Mouse (Mus musculus) macrophage (primary cell): ENCODE measurements around the gene Bsdc1. TPM values are rescaled to one million over a fixed set of nuclear protein-coding genes. Genes with fewer than 3 reads are reported as not detected.

Experiments used
- H3K27ac ChIP-seq: fragments of 350-480 bp; formaldehyde crosslinking; 2 replicates; pipeline ENCODE4 v1.9.0; 2021
- H3K36me3 ChIP-seq: fragments of 350-480 bp; formaldehyde crosslinking; 2 replicates; pipeline ENCODE4 v1.9.0; 2021; ENCODE audit errors: inconsistent target
- H3K4me3 ChIP-seq: fragments of 350-480 bp; formaldehyde crosslinking; 2 replicates; pipeline ENCODE4 v1.9.0; 2021; ENCODE audit errors: inconsistent target
- H3K79me2 ChIP-seq: fragments of 350-480 bp; formaldehyde crosslinking; 2 replicates; pipeline ENCODE4 v1.9.0; 2021; ENCODE audit errors: inconsistent target
- WGBS: methylation state at CpG from one replicate; pipeline ENCODE4 v1.1.7; 2026; ENCODE audit warnings: inconsistent platforms; ENCODE audit not compliant: missing documents; 5-methylcytosine and 5-hydroxymethylcytosine counted together
- polyA plus RNA-seq: library from polyadenylated mRNA; stranded (reverse); fragments of 250-400 nt; gene quantifications from 3 replicates; pipeline ENCODE4 v1.2.4, GENCODE M21; 2018; ENCODE audit warnings: inconsistent platforms

Gene Bsdc1
- polyA plus RNA-seq, 1 experiment from 2014 or later: 25.7 TPM

GRCm38 (mm10) chr4:129500017-129500416 is 38.6 kb downstream of the Bsdc1 start:
- no peaks in the 10 kb centered on the region for H3K79me2 ChIP-seq
- 83% methylated on average over 8 of the region's 8 CpGs for WGBS
- peak overlapping the region; percentile 62 for H3K27ac ChIP-seq
- no peaks in the 10 kb centered on the region for H3K36me3 ChIP-seq
- peak overlapping the region; percentile 31; the same call in 1 of the 2 replicates for H3K4me3 ChIP-seq

DNA sequence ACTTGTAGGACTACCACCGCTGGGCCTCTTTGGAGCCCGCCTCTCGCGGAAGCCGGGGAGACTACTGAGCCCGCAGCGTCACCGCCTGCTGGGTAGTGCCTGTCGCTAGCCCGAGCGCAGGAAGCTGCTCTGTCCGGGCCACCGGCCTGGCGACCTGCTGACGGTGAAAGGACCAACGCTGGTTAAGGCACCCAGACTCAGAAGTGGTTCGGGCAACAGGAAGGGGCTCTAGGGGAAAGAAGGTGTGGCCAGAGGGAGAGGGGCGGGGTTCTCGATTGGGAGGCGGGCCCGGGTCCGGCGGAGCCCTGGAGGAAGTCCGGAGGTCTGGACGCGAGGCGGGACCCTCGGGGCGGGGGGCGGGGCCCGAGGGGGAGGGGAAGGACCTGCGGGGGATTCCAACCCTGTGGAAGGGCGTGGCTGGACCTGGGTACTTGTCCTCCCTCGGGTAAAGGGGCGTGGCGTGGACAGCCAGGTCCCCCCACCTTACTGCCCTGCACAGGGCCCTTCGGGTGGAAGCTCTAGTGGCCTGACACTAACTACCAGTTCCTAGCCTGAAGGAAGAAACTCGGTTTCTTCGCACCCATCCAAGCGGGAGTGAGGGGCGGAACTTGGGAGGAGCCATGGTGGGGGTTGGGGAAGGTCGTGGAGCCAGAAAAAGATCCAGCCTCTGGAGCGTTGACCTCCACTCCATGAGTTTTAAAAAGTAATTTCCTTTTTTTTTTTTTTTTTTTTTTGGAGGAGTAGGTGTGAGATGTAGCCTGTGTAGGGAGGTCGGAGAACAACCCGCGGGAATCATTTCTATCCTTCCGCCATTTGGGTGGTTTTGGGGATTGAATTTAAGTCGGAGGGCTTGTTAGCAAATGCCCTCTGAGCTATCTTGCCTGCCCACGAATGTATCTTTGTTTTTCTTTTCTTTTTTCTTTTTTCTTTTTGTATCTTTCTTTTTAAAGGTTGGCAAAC is 39.5 kb downstream of the Bsdc1 start:
- no peaks in the 10 kb centered on the region for H3K79me2 ChIP-seq
- H3K27ac ChIP-seq: peak overlapping the region; percentile 62
- peak overlapping the region; percentile 31 for H3K4me3 ChIP-seq
- WGBS: 5% methylated on average over 47 of the region's 49 CpGs
- no peaks in the 10 kb centered on the region for H3K36me3 ChIP-seq

DNA sequence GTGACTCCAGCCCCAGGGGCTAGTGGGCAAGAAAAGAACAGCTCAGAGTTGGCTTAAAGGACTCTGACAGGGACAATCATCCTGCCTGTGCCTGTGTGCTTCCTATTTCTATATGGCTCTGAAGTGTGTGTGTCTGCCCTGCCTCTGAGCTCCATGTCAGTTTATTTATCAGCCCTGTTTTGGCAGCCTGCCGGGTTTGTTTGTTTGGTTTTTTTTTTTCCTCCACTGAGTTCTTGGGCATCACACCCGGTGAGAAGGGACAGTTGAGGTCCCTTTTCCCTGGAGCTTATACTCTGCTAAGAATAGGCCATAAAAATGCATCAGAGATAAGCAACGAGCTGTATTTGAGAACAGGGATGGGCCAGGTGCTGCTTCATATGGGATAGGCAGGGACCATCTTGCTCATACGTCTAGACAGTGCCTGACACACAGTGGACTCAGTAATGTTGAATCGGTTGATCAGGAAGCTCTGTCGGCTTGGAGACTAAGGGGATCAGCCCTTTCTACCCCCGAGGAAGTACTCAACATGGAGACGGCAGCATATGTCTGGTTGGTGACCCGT is 41.0 kb downstream of the Bsdc1 start:
- no peak overlapping the region for H3K27ac ChIP-seq
- no peak overlapping the region for H3K4me3 ChIP-seq
- no peaks in the 10 kb centered on the region for H3K36me3 ChIP-seq
- 66% methylated on average over 9 of the region's 9 CpGs for WGBS
- no peaks in the 10 kb centered on the region for H3K79me2 ChIP-seq

DNA sequence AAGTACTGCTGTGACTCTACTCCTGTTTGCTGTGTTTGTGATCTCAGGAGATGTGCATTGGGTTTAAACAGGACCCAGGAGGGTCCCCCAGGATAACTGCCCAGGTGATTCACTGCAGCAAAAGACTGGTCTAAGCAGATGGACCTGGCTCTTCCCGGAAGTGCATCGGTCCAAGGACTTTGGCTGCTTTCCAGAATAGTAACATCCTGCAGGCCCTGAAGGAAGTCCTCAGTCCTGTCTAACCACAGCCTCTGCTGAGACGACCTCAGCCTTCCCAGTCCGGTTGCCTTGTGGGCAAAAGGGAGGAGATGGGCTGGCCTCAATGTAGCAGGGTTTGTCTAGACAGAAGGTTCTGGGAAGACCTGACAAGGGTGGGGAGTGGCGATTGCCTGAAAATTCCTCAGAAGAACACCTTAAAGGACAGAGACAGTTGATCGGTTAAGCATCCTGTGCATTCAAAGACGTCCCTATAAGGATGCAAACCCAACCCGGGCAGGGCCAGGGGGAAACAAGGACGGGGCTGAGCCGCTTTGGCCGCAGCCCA is 41.6 kb downstream of the Bsdc1 start:
- 59% methylated on average over 11 of the region's 11 CpGs for WGBS
- H3K36me3 ChIP-seq: no peaks in the 10 kb centered on the region
- no peaks in the 10 kb centered on the region for H3K79me2 ChIP-seq
- no peak overlapping the region for H3K4me3 ChIP-seq
- no peak overlapping the region for H3K27ac ChIP-seq

DNA sequence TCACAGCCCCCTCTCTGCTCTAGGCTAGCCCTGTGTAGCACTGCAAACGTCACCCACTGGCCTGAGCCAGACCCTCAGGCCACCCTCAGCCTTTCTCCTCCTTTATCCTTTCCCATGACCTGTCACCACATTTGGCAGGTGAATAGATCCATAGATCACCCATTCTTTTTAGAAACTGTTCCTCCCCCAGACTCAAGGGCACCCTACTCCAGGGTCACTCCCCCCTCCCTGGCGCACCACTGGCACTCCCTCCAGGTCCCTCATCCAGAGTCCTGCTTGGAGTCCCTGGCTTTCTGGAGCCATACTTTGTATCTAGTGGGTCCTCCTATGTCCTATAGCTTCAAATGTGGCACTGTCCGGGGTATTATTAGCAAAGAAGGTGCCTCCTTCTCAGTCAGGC is 44.1 kb downstream of the Bsdc1 start:
- Histone ChIP-seq H3K36me3 (no peaks in the 10 kb centered on the region), H3K79me2 (no peaks in the 10 kb centered on the region), H3K27ac (no peak overlapping the region), H3K4me3 (no peak overlapping the region)
- WGBS: 100% methylated on average over 3 of the region's 3 CpGs

- H3K36me3 ChIP-seq: no peaks in the 10 kb centered on the region
- no peaks in the 10 kb centered on the region for H3K79me2 ChIP-seq
- H3K27ac ChIP-seq: no peak overlapping the region
- H3K4me3 ChIP-seq: no peak overlapping the region
- WGBS: 52% methylated on average over 9 of the region's 10 CpGs
These were observed 46.3 kb downstream of the Bsdc1 start for GRCm38 (mm10) chr4:129507434-129508236.

DNA sequence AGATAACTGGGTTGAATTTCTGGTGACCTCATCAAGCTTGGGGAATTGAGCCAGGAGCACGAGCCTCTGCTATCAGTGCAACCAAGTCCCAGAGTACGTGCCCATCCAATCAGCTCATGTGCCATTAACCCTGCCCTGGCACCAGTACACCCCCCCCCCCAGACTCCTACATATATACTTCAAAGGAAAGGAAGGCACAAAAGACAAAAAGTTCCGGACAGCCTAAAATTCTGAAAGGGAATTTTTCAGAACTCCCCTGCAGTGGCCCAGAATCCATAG is 46.8 kb downstream of the Bsdc1 start:
- H3K36me3 ChIP-seq: no peaks in the 10 kb centered on the region
- H3K4me3 ChIP-seq: no peak overlapping the region
- no peak overlapping the region for H3K27ac ChIP-seq
- H3K79me2 ChIP-seq: no peaks in the 10 kb centered on the region
- 72% methylated on average over 3 of the region's 3 CpGs for WGBS

- 87% methylated on average over 15 of the region's 15 CpGs for WGBS
- Histone ChIP-seq H3K4me3 (no peak overlapping the region), H3K79me2 (no peaks in the 10 kb centered on the region), H3K36me3 (no peaks in the 10 kb centered on the region), H3K27ac (no peak overlapping the region)
These were observed 47.6 kb downstream of the Bsdc1 start for GRCm38 (mm10) chr4:129508834-129509600.

- WGBS: 93% methylated on average over 3 of the region's 3 CpGs
- H3K4me3 ChIP-seq: no peak overlapping the region
- peaks cover 1% of the 10 kb centered on the region; the same call in 1 of the 2 replicates for H3K79me2 ChIP-seq
- no peak overlapping the region for H3K27ac ChIP-seq
- H3K36me3 ChIP-seq: no peaks in the 10 kb centered on the region
These were observed 48.3 kb downstream of the Bsdc1 start for GRCm38 (mm10) chr4:129509650-129510049.

DNA sequence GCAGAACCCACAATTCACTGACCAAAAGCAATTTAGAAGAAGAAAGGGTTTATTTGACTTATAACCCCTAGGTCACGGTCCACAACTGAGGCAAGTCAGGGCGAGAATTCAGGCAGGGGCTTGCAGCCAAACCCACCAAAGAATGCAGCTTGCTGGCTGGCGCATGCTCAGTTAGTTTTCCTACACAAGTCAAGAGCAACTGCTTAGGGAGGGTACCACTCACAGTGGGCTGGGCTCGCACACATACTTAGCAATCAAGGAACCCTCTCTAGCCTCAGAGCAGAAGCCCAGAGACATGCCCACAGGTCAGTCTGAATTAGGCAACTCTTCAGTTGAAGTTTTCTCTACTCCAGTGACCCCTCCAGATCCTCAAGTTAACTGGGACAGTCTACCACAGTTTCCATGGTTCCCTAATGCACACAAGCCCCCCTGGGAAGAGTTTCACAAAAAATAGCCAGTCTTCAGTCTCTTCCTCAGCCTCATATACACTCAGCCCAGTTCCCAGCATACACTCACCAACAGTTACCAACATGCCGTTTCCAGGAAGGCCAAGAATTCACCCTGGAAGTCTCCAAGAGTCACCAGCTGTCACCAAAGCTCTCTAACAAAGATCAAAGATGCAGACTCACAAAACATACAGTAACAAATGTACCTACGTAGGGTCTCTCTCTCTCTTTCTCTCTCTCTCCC is 49.5 kb downstream of the Bsdc1 start:
- WGBS: 89% methylated on average over 6 of the region's 6 CpGs
- no peak overlapping the region for H3K27ac ChIP-seq

DNA sequence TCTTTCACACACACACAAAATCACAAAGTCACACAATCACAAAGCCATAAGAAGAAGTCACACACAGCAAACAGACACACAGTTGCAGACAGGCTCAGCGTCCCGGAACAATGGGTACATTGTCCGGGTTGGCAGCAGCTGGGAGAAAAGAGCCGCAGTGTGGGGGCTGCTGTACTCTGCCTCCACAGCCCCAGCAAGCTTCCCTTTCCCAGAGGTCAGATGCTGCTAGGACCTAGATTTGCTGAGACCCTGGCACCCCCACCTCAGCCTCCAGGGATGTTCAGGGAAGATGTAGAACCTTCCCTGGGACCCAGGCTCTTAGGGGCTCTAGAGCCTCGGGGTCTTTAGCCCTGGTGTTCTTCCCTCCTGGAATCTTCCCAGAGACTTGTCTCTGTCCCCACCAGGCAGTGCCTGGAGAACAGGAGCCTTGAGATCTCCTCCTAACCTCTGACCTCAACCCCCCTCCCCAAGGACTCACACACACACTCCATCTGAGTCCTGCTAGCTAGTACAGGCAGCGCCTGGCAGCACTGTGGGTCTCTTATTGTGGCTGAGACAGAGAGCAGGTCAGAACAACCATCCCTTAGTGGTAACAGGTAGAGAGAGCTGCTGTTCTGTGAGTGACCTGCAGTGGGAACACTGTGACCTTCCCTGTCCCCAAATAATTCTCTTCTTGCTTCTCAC is 50.2 kb downstream of the Bsdc1 start:
- no peak overlapping the region for H3K27ac ChIP-seq
- H3K4me3 ChIP-seq: no peak overlapping the region
- H3K36me3 ChIP-seq: 0 out of 2 replicates have a peak, but pooled peaks cover 2% of the 10 kb centered on the region
- WGBS: 95% methylated on average over 6 of the region's 6 CpGs
- H3K79me2 ChIP-seq: peaks cover 6% of the 10 kb centered on the region; the same call in 1 of the 2 replicates

More for the DNA sequence above, 49.5 kb downstream of the Bsdc1 start:
- H3K4me3 ChIP-seq: no peak overlapping the region
- H3K36me3 ChIP-seq: no peaks in the 10 kb centered on the region
- H3K79me2 ChIP-seq: peaks cover 6% of the 10 kb centered on the region; the same call in 1 of the 2 replicates

DNA sequence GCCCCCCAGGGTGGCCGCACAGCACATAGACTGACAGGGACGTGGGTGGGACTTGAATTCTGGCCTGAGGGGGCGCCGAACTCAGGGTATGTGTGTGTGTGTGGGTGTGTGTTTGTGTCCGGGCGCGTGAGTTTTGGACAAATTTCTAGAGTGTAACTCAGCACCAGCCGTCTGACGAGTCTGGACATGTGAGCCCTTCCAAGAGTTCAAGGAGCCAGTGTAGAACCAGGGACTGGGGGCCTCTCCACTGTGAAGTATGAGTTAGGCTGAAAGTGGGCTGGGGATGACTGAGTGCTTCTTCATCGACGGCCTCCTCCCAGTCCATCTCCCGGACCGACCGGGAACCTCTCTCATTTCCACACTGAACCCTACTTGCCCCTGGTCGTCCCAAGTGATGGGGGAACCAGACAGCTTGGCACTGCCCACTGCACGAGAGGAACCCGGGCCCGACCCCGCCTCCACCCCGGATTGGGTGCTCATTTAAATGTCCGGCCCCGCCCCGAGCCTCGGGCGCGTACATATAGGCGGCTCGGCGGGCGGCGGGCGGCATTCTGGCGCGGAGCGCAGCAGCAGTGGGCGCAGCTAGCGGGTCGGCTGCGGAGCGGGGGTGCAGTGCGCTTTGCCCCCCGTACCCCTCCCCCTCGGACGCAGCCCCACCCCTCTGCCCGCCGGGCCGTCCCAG is 51.8 kb downstream of the Bsdc1 start, which contains the start of gene Marcksl1:
Gene Marcksl1, plus strand, starts transcription at position 496 of the 682 bp plus-strand sequence.
- no peak within 1 kb of the TSS; the same call in 1 of the 2 replicates for H3K4me3 ChIP-seq
- peaks cover 11% of the 10 kb centered on the region; the same call in 1 of the 2 replicates for H3K36me3 ChIP-seq
- WGBS: 17% methylated on average over 40 of the region's 47 CpGs
- H3K27ac ChIP-seq: no peak within 1 kb of the TSS
- H3K79me2 ChIP-seq: peaks cover 6% of the 10 kb centered on the region; the same call in 1 of the 2 replicates
